Mouse (Mus musculus) forelimb bud, embryonic 11.5 days (tissue): ENCODE measurements at regions not wholly inside any gene's neighbourhood (a gene's known extent, or its start where the extent isn't known, plus 50 kb on each side); places are given as distances from the start of the nearest gene placed in this dataset.

Experiments used
- DNase-seq: peaks from one replicate; pipeline ENCODE4 v3.0.0-alpha.2; 2012; ENCODE audit warnings: low read depth, low spot score

DNA sequence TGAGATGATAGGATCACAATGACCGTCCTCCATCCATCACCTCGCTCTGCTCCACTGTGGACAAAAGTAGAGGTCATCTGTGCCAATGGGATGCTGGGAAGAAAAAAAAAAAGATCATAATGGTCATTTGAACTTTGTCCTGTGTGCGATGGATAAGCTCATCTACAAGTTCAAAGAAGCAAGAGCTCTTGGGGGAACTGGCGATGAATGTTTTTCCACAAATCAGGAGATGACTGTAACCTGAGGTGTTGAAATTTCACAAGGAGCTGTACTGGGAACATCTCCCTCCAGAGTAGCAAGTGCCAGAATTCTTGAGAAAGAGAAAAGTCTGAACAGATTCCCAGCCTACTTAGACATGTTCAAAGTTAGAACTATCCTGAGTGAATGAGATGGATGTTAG lies 287.0 kb downstream of the Tns3 start:
- no peak for DNase-seq

DNA sequence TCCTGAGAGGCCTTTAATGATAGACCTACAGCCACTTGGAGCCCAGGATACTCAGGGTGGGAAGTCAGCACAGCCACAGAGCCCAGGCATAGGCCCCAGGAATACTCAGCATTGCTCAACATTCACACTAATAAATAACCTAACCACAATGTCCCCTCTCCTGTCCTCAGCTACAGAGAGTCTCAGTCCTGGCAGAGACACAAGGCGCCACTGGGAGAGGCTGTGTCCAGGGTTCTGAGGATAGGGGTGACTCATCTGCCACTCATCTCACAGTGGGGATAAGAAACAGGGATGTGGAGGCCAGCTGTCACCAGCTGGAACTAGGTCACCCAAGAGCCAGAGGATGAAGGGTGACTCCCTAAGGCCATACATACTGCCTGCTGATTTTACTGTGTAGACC lies 298.8 kb downstream of the Tns3 start:
- no peak for DNase-seq

DNA sequence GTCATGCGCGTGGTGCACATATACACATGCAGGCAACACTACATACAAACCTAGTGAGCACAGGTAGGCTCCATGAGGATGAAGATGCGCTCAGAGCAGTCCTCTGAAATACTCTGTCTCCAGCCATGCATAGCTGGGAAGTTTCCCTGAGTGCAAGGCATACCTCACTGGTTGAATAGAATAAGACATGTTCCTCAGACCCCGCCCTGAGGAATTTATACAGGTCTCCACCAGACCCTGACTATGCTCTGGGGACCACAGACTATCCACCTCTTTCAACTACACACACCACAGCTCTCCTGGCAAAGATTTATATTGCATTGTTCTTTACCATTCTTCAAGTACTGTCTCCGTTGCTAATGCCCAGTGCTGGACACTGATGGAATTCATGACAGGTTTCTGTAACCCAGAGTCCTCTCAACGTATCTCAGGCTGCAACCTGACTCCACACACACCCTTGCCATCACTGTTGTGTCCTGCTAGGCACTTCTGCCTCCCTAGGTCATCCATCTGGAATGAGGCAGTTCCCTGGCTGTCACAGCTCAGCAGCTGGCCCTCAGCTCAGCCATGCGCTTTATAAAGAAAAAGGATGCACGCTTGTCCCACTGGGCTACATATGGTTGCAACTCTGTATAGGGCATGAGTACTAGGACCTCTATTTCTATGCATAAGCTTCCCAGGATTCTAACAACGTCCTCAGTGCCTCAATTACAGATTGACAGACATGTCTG lies 299.5 kb downstream of the Tns3 start:
- DNase-seq = no peak

DNA sequence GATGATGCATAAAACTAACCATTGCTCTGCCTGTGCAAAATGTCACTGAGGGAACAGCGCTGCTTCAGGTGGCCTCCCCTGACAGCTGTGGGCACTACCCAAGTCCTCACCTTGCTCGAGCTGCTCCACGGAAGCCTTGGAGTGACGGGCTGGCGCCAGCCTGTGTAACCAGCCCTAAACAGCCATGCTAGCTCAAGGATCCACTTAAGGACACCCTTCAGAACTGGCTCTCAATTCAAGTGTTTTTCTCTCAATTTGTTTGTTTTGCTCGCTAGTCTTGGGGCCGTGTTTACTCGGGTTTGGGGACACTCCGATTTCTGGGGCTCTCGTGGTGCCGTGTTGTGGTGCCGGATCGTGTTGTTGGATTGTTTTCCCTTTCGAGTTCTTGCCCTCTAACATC lies 319.4 kb downstream of the Tns3 start:
- no peak for DNase-seq

DNA sequence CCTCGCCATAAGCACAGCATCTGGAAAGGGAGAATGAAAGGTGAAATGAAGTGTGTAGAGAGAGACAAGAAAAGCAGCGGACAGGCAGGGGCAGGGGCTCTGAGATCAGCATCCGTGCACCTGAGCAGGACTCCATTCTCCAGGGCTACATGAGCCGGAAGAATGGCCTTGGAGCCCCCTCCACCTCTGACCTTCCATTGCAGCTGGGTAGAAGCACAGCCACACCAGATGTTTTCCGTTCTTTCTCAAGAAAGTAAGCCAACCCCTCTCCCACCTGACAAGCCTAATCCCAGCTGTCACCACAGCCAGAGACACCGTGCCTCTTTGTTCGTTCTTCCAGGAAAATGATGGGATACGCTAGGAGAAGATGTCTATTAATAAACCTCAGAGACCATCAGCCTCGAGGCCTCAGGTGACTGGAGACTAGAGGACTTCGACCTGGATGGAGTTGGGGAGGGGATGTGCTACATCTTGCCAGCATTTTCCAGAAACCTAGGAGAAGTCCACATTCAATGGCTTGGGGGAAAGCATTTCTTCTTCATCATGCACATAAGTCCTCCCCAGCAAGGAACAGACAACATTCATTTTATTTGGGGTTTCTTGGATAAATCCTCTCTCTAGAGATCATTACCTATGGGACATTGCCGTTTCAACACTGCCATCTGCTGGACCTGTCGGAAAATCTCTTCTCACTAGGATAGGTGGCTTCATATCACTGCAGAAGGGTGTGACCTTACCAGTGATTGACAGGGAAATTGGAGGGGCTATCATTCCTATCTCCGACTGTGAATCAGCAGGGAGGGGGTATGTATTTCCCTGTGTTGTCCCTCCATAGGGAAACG lies 361.8 kb downstream of the Tns3 start:
- DNase-seq = peak; percentile 58

DNA sequence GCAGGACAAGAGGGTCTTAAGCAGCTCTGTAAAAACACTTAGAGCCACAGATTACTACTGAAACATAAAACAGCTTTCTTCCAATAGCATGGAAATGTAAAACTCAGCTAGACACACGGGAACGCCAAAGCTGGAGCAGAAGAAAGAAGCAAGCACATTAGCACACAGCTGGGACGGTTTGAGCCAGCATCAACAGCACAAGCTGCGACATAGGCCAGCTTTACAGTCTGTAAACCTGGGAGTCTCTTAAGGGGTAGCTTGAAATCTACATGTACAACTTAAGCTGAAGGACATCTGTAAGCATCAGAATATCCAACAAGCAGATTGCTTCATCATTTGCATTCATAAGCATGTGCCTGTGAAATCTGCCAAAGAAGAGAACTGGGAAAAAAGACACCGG lies 366.9 kb downstream of the Tns3 start:
- DNase-seq = no peak

DNA sequence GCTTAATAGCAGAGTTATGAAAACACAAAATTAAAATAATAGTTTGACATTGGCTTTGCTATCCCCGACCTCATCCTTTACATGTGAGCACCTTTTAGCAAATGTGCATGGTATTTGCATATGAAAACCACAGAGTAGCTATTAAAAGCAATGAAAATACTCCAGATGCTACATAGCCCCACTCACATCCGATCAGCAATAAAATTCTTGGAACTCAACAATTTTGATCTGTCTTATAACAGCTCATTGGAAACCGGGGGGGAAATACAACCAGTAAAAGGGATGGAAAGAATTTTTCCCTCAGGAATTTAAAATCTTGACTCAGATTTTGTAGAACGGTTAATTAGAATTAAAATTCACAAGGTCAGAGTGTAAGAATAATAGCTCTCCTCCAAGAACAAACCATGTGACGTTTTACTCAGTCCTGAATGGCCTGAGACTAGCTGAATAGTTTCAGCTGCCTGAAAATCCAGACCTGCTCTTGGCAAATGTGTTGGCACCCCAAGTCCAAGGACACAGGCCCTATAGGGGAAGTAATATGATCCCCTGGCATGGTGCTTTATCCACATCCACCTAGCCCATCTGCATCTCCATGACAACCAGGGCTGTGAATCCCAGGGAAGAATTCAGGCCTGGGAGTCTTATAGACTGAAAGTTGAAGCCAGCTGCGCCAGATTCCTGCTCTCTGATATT lies 370.9 kb downstream of the Tns3 start:
- peak; percentile 36 for DNase-seq

DNA sequence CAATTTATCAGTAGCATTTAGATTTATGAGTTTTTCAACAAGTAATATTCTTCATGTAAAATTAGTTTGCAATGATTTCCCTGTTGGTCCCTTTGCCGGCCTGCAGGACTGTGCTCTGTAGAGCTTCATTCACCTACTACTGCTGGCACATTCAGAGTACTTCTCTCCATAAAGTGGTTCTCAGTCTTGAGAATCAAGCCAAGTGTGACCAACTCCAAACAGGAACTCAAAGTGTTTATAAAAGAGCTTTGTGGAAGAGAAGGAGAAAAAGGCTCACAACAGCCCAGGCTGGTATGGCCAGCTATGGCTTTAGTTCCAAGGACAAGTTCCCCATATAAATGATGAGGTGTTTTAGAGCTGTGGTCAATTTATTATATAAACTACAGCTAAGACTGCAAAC lies 379.1 kb downstream of the Tns3 start:
- no peak for DNase-seq

DNA sequence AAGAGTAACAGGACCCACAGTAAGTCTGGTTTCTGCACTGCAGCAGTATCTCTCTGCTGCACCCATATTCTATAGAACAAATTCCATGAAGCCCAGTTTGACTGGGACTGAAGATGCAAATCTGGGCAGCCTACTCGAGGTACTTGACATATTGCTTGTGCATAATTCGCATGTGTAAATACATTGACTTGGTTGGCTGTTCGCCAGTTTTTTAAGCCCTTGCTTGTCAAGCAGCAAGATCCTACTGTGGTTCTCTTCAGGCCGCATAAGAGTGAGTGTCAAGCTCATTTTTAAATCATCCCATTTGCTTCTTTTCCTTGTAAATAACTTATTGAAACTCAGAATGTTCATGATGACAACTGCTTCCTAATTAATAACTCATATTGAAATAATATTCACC lies 389.1 kb downstream of the Tns3 start:
- DNase-seq = no peak

DNA sequence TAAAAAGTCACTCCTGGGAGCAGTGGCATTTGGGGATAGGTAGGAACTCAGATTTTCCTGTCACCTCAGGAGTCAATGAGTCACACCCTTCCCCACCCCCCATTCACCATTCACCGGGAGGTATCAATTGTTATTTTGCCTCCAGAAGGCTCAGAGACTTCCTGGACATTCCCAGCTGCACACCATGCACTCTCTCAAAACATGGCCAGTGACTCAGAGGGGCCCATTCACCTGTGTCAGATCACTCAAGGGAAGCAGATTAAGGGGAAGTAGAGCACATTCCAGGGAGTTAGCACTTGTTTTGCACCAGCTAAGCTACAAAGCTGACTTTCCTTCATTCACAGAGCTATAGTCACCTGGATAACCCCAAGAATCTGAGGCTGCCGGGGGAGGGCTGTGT lies 395.2 kb downstream of the Tns3 start:
- no peak for DNase-seq

DNA sequence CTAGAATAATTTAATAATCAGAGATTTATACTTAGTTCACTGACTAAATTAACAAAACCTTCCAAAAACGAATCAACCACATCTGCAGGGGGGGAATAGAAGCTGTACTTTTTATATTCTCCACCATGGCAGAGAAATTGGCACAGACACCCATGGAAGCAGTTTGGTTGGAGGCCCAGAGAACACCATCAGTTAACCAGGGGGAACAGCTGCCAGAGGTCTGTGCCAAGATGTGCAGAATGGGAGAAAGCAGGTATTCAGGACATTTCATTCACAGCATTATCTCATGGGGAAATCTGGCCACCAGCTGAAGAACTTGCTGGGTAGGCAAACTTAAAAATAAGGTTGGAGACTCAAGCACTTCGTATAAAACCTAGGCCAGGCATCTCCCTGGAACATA lies 410.3 kb downstream of the Tns3 start:
- no peak for DNase-seq

DNA sequence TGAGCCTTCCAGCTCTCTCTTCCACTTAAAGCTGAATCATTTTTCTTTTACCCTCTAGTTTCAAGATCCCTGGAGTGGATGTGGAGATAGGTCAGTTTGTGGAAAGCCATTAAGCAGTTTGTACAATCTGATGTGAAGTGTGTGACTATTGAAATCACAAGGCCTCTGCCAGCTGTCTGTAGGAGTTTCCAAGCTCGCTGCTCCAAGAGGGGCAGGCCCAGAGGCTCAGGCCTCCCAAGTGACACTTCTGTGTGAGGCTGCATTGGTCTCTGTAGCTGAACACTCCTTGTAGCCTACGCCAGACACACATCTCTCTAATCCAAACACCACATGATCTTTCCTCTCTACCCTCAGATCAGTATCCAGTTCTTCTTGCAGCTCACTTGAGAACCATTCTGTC lies 413.0 kb downstream of the Tns3 start:
- no peak for DNase-seq

DNA sequence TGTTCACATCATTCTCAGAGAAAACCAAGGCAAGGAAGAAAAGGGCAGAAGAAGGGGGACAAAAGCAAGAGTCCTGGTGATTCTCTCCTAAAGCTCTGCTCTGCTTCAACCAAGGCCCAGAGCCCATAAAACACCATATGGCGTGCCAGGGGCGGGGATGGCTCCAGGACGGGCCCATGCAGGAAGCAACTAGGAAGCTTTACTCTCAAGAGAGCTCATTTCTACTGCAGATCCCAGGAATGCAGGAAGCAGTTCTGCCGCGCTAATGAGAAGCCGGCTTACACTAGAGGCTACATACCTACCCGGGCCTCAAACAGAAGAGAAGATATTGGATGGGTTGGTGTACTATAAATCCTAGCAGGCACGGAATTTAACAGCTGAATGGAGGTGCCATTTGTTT lies 414.9 kb downstream of the Tns3 start:
- DNase-seq = no peak

DNA sequence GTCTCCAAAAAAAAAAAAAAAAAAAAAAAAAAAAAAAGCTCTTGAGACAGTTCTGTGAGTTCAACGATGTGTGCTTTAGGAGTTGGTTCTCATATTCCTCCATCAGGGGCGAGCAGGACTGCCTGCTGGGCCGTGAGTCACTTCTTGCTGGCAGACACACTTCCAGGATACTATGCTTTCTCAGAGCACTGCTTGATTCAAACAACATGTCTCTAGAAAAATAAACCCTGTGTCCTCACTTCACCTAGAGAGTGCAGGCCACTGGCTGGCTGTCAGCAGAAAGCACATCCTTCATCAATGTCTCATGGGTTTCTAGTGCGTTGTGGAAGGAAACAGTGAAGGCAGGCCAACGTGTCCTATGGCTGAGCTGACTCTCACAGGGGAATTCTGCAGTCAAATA lies 416.8 kb downstream of the Tns3 start:
- no peak for DNase-seq

DNA sequence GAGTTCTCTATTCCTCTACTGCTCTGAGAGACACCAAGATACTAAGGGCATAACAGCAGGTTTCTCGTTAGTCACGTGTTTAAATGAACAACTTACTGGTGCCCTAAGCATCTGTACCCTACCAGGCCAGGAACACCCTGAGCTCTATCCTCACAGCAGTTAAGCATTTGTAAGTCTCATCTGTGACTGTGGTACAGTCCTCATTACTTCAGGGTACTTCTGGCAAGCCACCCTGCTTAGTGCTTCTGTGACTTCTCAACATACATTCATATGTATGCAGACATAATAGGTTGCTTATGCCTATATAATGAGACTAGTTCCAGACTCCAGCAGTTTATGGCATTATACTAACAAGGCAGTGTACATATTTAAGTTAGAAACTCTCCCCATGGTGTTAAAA lies 417.3 kb downstream of the Tns3 start:
- no peak for DNase-seq

DNA sequence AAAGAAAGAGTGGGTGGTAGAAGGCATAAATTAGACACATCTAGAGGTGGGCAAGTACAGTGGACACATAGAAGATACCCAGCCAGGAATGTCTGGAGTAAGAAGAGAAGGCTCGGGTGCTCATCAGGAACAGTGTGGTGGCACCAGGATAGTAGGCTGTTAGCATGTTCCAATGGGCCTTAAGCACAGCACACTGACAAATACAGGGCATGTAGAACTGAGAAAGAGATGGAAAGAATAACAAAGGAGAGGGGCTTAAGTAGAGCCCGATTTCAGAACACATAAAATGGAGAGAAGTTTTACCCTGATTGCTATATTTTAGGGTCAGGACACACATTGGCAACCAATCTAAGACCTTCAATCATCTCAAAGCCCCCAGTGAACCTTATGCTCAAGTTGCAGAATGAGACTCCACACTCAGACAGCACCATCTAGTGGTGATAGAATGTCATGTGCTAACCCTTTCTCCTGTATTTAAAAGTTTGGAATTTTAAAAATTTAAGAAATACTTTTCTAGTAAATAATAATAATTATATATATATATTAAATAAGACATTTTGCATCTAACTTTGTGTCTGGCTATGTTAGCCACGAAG lies 418.8 kb downstream of the Tns3 start:
- peak; percentile 32 for DNase-seq

DNA sequence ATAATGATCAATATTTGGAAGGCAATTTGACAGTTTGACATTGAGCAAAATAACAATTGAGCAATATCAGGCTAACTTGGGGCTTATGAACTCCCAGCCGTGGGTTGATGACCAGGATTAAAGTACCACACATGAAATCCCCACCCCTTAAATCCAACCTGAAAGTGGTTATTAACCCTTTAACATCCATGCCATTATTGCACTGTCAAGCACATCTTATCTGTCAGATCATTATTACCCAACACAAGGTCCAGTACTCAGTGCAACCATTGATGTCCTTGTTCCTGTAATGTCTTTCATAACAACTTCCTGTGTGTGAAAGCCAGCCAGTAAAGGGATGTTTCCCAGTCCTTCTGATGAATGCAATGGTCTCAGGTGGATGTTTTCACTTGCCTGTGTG lies 425.8 kb downstream of the Tns3 start:
- no peak for DNase-seq

DNA sequence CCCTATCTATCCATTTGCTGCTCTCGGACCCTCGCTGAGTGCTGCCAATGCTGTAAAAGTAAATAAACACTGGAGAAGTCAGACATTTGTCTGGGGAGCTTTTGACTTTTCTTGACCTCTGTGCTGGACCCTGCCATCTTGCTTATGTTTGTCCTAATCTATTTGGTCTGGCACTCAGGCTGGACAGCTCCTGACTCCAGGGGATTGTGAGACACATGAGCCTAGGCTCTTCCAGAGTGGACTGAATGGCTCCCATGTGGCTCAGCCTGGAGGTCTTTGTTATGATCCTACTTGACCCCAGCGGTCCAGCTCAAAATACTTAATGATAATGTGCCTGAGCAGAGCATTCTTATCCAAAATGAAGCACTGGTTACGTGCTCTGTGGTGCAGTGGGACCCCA lies 426.8 kb downstream of the Tns3 start:
- no peak for DNase-seq

DNA sequence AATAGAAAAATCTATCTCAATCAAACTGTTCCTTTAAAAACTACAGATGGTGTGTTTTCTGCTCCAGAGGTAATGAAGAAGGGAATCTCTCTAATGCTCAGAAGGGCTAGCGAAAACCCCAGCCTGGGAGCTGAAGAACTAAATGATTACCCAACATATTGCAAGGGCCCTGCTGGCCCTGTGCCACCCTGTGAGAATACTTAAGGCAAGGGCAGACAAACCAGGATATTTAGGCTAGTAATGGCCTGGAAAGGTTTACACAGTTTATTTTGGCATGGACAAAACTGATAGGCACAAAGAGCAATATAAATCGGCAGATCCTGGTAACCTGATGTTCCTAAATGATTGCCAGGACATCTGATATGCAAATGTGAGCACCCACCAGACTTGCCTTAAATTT lies 428.3 kb downstream of the Tns3 start:
- no peak for DNase-seq

DNA sequence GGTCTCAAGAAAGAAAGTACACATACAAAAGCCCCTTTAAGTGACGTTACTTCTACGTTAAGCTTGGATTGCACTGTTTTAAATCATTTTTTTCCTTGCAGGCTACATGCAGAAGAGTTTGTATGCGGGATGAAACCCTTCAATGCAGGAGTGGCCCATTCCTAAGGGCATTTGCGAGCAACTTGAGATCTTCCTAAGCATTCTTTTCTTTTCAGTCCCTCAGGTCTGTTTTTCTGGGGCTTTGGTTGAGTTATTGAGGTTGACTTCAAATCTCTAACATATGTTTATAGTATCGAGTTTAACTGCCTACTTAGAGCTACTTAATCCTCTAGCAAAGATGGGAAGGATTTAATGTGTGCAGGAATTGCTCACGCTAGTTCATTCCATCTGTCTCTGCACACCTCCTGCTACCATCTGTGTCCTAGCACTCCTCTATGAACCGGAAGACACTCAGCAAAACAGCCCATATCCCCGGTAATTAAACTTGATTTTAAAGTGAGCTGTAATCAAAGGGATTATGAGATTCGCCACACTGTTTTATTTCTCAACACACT lies 431.6 kb downstream of the Tns3 start:
- no peak for DNase-seq

DNA sequence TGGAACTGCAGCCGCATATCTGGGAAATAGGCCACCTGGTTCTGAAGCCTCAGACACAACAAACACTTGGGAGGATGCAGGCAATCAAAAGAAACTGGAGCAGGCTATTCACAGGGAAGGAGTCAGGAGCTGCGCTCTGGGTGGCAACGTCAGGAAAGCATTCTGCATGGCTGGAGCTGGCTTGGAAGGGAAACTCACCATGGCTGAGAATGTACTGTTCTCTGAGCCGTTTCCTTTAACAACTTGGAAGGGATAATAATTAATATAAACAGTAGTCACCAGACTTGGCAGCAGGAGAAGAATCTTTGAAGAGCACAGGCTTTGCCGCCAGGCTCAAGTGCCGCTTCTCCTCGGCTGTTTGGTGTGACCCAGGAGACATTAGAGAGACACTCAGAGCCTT lies 434.5 kb downstream of the Tns3 start:
- no peak for DNase-seq
